Mouse (Mus musculus): Measurements from ENCODE around the gene Igf2r.
A peak's percentile ranks its signal among the peaks of the same experiment; 100 is the strongest.

Gene Igf2r

DNA sequence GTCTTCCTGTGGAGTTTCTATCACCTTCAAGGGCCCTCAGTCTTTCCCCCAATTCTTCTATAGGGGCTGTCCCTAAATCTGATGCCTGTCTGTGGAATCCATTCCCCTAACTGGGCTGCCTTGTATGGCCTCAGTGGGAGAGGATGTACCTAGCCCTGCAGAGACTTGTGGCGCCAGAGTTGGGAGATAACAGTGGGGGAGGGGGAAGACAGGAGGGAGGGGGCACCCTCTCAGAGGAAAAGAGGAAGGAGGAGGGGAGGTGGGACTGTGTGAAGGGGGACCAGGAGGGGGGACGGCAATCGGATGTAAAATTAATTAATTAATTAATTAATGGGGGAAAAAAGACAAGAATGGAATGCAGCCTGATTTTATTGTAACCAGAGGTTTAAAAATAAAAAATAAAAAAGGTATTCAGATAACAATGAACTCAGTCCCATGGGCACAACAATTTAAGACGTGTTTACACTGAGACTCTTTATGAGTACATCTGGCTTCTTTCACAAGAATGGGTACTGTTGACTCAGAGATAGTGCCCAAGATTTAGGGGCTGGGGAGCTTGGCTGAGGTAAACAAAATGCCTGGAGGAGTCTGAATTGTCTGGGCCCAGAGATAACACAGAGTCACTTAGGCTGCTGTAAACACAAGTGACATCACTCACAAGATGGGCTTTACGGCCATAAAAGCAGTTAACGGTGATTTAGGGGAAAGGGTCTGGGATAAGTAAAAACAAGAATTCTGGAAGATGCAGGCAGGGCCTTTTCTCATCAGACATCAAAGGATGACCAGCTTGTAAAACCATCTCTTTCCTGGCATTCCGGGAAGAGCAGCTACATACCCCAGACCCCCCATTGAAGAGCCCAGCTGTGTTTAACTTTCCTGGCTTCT, 100.7 kb downstream of the Igf2r start:
- DNase-seq, result no peak

DNA sequence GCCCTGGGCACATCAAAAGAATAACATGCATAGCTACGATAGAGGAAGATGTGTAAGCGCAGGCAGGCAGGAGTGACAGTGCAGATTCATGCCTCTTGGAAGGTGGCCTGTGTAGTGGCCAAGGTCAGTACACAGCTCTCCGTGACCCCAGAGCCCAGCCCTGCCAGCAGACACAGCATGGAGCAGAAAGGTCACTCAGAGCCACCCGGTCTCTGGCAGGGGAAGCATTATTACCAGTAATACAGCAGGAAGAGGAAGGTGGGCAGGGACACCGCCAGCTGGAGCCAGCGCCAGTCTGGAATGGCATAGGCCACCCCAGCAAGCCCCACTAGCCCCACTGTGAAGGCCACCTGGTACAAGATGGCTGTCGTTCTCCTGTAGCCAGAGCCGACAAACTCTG, 105.3 kb downstream of the Igf2r start:
- DNase-seq, result no peak

DNA sequence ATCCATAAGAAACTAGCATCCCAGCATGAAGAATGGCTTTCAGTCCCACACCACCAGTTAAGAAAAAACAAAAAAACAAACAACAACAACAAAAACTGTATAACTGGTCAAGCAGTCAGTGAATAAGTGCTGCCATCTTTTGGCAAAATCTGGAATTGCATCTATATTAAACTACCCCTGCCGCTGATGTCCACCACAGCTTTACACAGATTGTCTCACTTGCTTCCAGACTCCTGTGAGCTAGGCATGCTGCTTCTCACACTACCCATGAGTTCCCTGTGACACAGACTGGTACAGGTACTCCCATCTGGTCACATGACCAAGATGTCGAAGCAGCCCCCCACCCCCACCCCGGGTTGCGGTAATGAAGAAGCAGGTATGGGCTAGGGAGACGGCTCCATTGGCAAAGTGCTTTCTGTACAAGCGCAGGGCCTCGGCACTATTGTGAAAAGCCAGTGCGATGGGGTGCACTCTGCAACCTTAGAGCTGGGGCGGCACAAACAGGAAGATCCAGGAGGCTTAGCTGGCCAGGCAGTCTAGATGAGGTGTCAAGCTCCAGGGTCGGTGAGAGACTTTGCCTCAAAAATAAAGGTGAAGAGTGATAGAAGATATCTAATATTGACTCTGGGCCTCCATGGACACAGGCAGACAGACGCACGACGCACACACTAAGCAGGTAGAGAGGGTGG, 108.7 kb downstream of the Igf2r start:
- DNase-seq, result peak; percentile 60

DNA sequence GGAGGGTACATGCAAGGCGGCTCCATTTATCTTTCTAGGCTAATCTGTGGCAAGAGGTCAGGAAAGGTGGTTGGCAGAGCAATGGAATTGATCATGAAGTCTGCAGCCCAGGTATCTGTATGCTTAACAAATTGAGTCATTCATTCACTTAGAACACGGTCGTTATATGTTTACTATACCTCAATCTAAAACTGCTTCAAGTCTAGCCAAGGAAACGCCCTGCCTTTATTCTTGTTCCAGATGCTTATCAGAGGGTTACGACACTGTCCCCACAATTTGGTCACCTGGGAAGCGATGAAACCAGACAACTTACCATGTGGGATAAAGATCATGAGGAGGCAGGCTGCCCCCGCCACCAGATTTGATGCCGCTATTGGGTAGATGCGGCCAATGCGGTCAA, 110.2 kb downstream of the Igf2r start:
- no peak for DNase-seq

GRCm38 (mm10) chr17:12658784-12659183, 110.7 kb downstream of the Igf2r start:
- no peak for DNase-seq

DNA sequence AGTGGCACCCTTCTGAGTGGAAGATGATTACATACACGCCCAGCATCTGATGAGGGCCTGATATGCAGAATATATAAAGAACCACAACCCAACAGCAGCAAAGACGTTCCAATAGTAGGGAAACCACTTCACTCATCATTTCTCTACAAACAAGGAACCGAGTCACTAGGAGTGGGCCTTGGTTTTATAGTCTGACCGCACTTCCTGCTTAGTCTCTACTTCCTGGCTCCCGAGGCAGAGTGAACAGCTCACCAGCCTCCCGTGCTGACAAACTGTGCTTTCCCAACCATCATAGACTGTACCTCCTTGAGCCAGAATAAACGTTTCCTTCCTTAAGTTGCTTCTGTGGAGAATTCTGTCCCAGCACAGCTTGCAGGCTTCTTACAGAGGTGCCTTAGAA, 113.6 kb downstream of the Igf2r start:
- DNase-seq, result no peak

DNA sequence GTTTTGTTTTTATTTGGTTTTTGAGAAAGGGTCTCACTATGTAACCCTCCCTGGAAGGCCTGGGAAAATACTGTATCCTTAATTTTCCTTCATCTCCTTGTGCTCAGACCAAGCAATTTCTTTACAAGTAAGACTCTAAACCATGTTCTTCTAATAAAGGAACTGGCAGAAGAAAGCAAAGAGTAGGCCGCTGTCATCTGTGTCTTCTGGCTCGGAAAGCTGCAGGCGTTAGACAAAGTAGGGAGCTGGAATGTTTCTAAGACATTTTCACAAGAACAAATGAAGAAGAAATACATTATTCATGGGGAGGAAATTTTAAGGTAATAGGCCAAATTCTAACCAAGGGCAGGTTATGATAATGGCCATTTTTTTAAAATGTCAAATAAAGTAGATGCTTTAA, 115.4 kb downstream of the Igf2r start:
- no peak for DNase-seq

GRCm38 (mm10) chr17:12652604-12653003, 116.9 kb downstream of the Igf2r start:
- DNase-seq, result no peak

DNA sequence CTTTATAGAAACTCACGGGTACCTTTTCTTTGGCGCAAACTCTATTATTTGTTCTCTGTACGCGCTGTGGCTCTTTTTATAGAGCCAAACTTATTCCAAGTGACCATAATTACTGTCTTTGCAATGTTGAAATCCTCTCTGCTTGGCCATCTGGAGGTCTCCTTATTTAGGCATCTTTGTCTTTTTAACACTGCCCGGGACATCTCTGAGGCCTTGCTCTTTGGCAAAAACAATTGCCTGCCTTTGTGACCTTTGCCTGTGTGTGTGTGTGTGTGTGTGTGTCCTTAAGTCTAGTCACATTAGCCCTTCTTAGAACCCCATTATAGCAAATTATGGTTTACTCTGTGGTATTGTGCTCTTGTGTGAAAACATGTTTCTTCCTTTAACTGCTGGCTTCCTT, 124.0 kb downstream of the Igf2r start:
- DNase-seq, result peak; percentile 44

DNA sequence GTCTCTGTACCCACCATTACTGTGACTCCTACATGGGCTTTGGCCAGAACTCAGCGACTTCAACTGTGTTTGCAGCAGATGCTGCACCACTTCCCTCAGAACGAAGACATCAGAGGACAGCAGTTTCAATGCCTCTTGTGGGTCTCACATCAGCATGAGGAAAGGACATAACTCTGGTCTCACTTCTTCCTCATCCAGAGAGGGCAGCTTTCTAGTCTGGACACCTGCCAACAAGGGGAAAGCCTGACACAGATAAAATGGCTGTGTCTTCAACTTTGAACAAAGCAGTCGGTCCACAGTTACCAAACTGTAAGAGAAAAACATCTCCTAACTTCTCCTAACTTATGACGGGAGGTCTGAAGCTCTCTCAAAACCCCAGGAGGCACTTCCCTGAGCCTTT, 128.4 kb downstream of the Igf2r start:
- no peak for DNase-seq

DNA sequence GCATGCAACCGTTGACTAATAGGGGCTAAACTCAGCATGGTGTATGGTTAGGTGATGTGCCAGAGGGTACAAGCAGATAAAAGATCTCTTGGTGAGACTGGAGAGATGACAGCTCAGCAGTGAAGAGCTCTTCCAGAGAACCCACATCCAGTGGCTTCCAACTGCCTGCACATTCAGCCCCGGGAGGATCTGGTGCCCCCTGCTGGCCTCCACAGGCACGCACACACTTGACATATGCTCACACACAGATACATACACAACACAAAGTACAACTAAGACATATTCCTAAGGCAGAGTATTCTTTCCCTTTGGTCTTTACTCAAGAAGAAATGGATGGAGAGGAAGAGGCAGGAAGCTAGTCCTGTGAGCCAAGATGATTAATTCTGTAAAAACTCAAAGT, 129.9 kb downstream of the Igf2r start:
- no peak for DNase-seq

DNA sequence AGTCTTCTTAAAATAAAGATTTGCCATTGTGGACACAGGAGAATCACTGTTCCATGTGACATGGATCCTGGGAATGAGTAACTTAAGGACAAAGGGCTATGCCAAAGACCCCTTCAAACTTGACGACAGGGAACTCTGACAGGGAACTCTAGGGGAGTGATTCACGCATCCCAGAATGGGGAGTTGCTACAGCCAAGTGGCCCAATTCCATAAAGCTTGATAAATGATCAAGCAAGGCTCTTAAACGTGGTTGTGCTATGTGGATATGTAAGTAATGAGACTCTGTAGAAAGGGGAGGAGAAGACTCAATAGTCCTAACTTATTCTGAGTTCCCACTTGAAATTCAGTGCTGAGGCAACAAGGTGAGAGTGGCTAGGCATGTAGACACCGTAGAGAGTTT, 134.7 kb downstream of the Igf2r start:
- no peak for DNase-seq

All from kidney, postnatal 14 days (tissue).